Mouse (Mus musculus) v-Abl transformed pro-B cells (cell line): ENCODE results near the gene Gas7.

Experiments
- in situ Hi-C, 2 experiments: fragments of 400-800 bp; cut with MboI; formaldehyde crosslinking; loops; one replicate each; pipeline ENCODE4 v1.15.1; 2025; ENCODE audit not compliant: unreplicated experiment in 2 of 2

Gas7 gene

GRCm38 (mm10) chr11:67566704-67567103 is 111.5 kb downstream of the Gas7 start:
- in situ Hi-C loops, result no loop called here

DNA sequence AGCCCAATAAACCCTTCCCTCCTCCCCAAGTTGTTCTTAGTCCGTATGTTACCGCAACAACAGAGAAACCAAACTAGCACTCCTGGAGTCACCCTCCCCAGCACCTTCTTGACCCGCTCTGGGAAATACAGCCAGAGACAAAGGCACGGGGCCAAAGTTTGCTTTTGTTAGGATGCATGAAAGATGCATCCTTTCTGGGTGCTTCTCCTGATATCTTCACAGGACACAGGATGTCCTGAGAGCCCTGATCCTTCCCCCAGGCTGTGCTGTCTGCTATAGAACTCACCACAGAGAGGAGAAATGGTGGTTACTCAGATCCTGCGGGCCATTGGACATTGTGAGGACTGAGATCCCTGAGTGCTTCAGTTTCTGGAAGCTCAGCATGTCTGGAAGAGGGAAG is 111.9 kb downstream of the Gas7 start:
- in situ Hi-C loops, result no loop called here

DNA sequence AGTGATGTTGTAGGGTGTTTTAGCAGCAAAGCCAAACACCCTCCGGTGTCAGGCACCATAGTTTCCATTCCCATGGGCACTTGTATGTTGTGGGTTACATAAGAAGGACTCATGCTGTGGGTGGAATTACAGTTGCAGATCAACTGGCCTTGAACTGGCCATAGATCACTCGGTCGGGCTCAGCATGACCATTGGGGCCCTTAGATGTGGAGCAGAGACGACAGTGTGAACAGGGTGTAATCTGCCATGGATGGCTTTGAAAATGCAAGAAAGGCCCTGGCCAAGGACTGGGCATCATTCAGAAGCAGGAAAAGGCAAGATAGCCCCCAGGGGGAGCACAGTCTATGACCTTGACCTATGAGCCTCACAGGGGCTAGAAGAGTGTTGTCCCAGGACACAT is 112.8 kb downstream of the Gas7 start:
- in situ Hi-C loops, result no loop called here

DNA sequence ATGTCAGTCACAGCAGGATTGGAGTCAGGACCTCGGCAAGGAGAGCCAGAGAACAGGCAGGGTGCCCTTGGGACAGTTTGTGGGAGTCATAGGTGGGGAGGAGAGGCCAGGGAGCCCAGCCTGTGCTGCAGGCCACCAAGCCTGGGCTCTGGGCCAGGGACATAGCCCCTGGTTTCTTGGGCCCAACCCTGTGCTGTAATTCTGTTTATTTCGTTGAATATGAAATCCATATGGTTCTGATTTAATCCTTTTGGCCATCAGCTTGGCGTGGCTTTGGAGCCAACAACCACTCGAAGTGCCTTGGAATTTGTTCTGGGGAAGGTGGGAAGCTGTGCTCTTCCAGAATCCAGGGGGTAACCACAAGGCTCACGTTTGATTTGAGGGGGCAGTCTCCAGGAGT is 113.6 kb downstream of the Gas7 start:
- in situ Hi-C loops, result no loop called here

- in situ Hi-C loops, result no loop called here
Measured at GRCm38 (mm10) chr11:67570947-67571346, 115.7 kb downstream of the Gas7 start.

GRCm38 (mm10) chr11:67574344-67574743 is 119.1 kb downstream of the Gas7 start:
- in situ Hi-C loops, result no loop called here

DNA sequence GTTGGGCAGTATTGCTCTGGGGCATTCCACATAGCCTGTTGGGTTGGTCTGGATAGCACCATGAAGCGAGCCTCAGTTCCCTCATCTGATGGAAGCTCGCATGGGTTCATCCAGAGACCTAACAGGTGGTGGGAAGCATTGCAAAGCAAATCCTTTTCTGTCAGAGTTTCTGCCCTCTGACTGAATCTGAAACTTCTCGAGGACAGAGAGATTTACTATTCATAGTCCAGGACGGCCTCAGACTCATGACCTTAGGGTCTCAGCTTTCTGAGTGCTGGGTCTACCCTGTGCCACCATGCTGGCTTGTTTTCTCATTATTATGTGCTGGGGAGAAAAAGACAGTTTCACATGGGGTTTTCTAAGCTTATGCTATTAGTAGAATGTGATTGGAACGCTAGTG is 122.2 kb downstream of the Gas7 start:
- in situ Hi-C loops, result loop anchor here in 1 of 2 experiments (25.0 kb wide), 1 partner anchor 935 kb away; the partner anchor contains the start of gene Pik3r6

GRCm38 (mm10) chr11:67577994-67578393 is 122.8 kb downstream of the Gas7 start:
- in situ Hi-C loops, result loop anchor here in 1 of 2 experiments (25.0 kb wide), 1 partner anchor 934 kb away; the partner anchor contains the start of gene Pik3r6

DNA sequence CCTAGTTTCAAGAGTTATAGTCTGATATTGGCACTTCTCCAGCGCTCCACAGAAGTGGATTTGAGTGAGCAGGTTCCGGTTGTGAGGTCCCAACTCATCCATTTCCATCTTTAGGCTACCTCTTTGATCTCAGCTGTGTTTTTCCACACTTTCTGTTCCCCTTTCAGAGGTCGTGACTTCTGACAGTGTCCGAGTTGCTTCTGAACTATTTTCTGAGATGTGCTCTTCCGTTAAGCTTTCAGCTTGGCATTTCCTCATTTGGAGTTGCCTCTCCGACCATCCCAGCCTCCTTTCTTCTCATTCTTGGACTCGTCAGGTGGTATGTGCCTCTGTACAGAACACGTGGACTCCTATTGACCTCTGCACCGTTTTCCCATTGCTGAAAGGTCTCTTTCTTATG is 123.9 kb downstream of the Gas7 start:
- in situ Hi-C loops, result loop anchor here in 1 of 2 experiments (25.0 kb wide), 1 partner anchor 933 kb away; the partner anchor contains the start of gene Pik3r6

DNA sequence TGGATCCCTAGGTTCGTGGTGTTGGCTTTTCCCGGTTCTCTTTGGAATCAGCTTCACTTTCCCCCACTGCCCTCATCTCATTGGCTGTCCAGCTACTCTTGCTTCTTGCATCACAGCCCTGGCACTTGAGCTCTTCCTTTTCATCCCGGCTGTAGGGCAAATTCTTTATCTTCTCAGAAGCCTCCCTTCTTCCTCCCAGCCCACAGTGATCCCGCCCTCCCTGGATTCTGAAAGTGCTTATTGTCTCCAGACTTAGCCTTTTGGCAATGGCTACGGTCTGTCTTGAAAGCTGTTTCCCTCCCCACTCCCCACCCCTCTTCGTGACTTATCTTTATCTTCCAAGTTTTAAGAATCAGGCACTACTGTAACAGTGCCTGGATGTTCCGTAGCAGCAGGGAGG is 126.3 kb downstream of the Gas7 start:
- in situ Hi-C loops, result loop anchor here (5.0 to 25.0 kb wide), 2 partner anchors 39 to 931 kb away; partner anchors contain the start of gene Pik3r6 (in 1 of the 2)

DNA sequence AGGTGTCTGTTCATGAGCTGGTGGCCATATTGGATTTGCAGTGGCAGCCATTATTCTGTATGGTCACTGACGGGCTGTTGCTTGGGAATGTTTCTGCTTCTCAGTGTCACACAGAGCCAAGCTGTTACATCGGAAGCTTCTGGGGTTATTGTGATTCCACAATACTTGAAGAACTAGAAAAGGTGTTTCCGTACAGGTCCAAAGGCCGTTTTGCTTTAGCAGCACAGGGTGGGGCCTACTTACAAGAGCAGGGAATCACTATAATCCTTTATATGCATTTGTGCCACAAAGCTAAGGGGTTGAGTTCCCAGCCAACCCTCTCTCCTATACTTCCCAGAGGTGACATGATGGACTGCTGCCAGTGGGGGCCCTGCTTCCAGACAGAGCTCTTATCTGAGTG is 127.3 kb downstream of the Gas7 start:
- in situ Hi-C loops, result loop anchor here (5.0 to 25.0 kb wide), 2 partner anchors 40 to 930 kb away; partner anchors contain the start of gene Pik3r6 (in 1 of the 2)

DNA sequence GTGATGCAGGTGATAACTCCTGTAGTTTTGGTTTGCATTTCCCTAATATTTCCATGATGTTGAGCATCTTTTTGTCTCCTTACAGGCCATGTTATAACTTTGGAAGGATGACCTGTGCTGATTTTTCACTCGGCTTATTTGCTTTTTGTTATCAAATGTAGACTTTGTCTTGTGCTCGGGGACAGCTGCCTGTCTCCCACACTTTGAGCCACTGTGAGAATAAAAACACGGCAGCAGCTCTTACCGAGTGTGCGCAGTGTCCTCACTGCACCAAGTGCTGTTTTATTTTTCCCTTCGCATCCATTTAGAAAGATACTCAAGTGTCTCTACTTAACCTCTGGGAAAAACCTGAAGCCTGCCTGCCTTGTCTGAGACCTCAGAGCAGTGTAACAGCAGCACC is 129.8 kb downstream of the Gas7 start:
- in situ Hi-C loops, result loop anchor here in 1 of 2 experiments (5.0 to 25.0 kb wide), 2 partner anchors 43 to 927 kb away; partner anchors contain the start of gene Pik3r6

DNA sequence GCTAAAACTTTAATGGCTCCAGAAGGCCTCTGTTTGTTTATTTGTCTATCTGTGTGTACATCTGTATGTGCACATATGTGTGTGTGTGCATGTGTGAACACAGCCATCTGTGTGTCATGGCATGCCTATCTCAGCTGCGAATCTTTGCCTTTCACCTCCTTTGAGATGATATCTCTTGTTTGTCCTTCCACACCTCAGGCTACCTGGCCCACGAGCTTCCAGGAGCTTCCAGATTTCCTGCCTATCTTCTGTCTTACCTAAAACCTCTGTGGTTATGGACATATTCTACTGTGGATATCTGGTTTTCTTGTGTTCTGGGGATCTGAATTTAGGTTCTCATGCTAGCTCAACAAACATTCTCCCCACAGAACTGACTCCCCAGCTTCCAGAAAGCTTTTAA is 130.4 kb downstream of the Gas7 start:
- in situ Hi-C loops, result loop anchor here in 1 of 2 experiments (5.0 to 25.0 kb wide), 2 partner anchors 43 to 927 kb away; partner anchors contain the start of gene Pik3r6

- in situ Hi-C loops, result loop anchor here in 1 of 2 experiments (5.0 to 25.0 kb wide), 2 partner anchors 44 to 926 kb away; partner anchors contain the start of gene Pik3r6
Measured at GRCm38 (mm10) chr11:67586231-67586994, 131.2 kb downstream of the Gas7 start.

DNA sequence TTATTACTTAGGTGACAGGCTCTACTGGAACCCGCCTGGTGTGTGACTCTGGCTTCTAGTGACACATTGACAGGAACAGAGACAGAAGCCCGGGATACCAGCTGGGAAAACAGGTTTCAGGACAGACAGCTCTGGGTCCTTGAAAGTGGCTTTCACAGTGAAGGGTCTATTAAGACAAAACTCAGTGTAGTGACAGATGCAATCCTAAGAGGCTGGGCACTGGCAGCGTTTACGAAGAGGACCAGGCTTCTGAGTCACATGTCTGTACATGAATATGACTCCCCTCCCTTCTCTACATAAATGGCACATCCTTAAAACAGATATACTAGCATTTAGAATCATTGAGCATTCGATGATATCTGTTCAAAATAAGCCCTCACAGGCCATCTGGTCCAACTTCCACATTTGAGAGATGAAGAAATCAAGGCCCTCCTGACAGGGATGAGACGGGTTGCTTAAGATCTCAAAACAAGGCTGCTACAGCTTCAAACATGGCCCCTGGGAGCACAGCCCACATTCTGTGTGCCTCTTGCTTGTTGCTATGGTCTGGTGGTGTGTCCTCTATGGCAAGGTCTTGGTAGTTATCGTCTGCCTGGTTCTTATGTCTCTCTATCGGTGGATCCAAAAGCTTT is 133.1 kb downstream of the Gas7 start:
- in situ Hi-C loops, result loop anchor here in 1 of 2 experiments (5.0 to 25.0 kb wide), 2 partner anchors 46 to 924 kb away; partner anchors contain the start of gene Pik3r6

DNA sequence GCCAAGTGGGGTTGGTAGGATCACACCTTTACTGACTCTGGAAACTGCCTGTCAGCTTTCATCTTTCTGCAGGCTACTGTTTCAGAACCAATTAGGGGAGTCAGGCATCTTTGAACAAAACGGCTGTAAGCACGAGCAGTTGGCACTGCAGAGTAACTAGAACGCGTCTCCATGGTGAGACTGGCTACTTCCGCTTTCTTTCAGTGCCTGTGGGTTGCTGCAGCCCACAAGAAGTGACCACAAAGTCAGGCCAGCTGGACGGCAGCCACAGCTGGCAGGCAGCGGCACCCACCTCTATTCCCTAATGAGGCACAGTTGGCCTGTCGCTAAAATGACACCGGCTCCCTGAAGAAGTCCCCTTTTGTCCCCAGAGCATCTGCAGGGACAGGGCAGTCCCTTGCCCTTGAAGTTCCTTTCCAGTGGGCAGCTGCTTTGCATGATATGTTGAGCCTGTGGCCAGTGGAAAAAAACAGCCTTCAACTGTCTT is 133.6 kb downstream of the Gas7 start:
- in situ Hi-C loops, result loop anchor here in 1 of 2 experiments (5.0 to 25.0 kb wide), 2 partner anchors 47 to 923 kb away; partner anchors contain the start of gene Pik3r6

GRCm38 (mm10) chr11:67596233-67596632 is 141.0 kb downstream of the Gas7 start:
- in situ Hi-C loops, result loop anchor here in 1 of 2 experiments (25.0 kb wide), 1 partner anchor 916 kb away; the partner anchor contains the start of gene Pik3r6

GRCm38 (mm10) chr11:67596856-67597255 is 141.6 kb downstream of the Gas7 start:
- in situ Hi-C loops, result loop anchor here in 1 of 2 experiments (25.0 kb wide), 1 partner anchor 915 kb away; the partner anchor contains the start of gene Pik3r6

- in situ Hi-C loops, result loop anchor here in 1 of 2 experiments (25.0 kb wide), 1 partner anchor 915 kb away; the partner anchor contains the start of gene Pik3r6
Measured at GRCm38 (mm10) chr11:67597388-67597787, 142.2 kb downstream of the Gas7 start.

DNA sequence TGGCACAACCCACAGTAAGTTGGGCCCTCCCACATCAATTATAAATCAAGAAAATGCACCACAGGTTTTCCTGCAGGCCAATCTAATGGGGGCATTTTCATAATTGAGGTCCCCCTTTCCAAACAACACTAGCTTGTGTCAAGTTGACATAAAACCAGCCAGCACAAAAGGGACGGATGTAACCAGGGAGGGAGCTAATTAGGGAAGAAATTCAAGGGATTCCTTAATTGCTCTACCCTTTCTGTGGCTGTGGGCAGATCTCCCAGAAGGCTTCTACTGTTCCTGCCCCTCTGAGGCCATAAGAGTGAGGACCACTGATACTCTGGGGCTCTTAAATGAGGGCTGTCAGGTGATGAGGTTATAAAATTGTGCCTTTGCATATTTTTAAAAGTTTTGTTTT is 143.9 kb downstream of the Gas7 start:
- in situ Hi-C loops, result loop anchor here in 1 of 2 experiments (25.0 kb wide), 1 partner anchor 913 kb away; the partner anchor contains the start of gene Pik3r6
